Mouse (Mus musculus) kidney, postnatal 36 days (tissue): ENCODE measurements around the gene Sema3a.

ENCODE experiments used
- DNase-seq, 2 experiments: peaks; one replicate each; pipeline ENCODE4 v3.0.0; 2021 to 2022; ENCODE audit warnings: mixed read lengths in 2 of 2

Sema3a gene

GRCm38 (mm10) chr5:13327281-13327680 is 202.1 kb downstream of the Sema3a start:
- no peak for DNase-seq

- no peak for DNase-seq
These were observed 206.2 kb downstream of the Sema3a start for GRCm38 (mm10) chr5:13331412-13331811.

GRCm38 (mm10) chr5:13337665-13338064 is 212.5 kb downstream of the Sema3a start:
- DNase-seq = no peak

GRCm38 (mm10) chr5:13347068-13347467 is 221.9 kb downstream of the Sema3a start:
- no peak for DNase-seq

GRCm38 (mm10) chr5:13351611-13352010 is 226.4 kb downstream of the Sema3a start:
- DNase-seq = no peak

GRCm38 (mm10) chr5:13352995-13353394 is 227.8 kb downstream of the Sema3a start:
- no peak for DNase-seq

- DNase-seq = no peak
These were observed 228.3 kb downstream of the Sema3a start for GRCm38 (mm10) chr5:13353539-13353938.

- no peak for DNase-seq
These were observed 229.7 kb downstream of the Sema3a start for GRCm38 (mm10) chr5:13354913-13355312.

- no peak for DNase-seq
These were observed 233.6 kb downstream of the Sema3a start for GRCm38 (mm10) chr5:13358770-13359169.

GRCm38 (mm10) chr5:13360711-13361110 is 235.5 kb downstream of the Sema3a start:
- DNase-seq = no peak

- no peak for DNase-seq
These were observed 239.9 kb downstream of the Sema3a start for GRCm38 (mm10) chr5:13365108-13365507.

- no peak for DNase-seq
These were observed 254.0 kb downstream of the Sema3a start for GRCm38 (mm10) chr5:13379223-13379622.

GRCm38 (mm10) chr5:13384047-13384446 is 258.8 kb downstream of the Sema3a start:
- DNase-seq = no peak

GRCm38 (mm10) chr5:13384714-13385113 is 259.5 kb downstream of the Sema3a start:
- no peak for DNase-seq

GRCm38 (mm10) chr5:13386603-13387002 is 261.4 kb downstream of the Sema3a start:
- no peak for DNase-seq

- DNase-seq = no peak
These were observed 262.5 kb downstream of the Sema3a start for GRCm38 (mm10) chr5:13387679-13388078.

- no peak for DNase-seq
These were observed 264.8 kb downstream of the Sema3a start for GRCm38 (mm10) chr5:13389995-13390394.

- DNase-seq = peak in 1 of 2 experiments; percentile 2
These were observed 280.2 kb downstream of the Sema3a start for GRCm38 (mm10) chr5:13405432-13405831.

- no peak for DNase-seq
These were observed 280.9 kb downstream of the Sema3a start for GRCm38 (mm10) chr5:13406131-13406530.

- DNase-seq = no peak
These were observed 286.7 kb downstream of the Sema3a start for GRCm38 (mm10) chr5:13411920-13412319.

GRCm38 (mm10) chr5:13413915-13414525 is 288.8 kb downstream of the Sema3a start:
- no peak for DNase-seq

GRCm38 (mm10) chr5:13416960-13417710 is 291.9 kb downstream of the Sema3a start:
- DNase-seq = no peak

- no peak for DNase-seq
These were observed 296.2 kb downstream of the Sema3a start for GRCm38 (mm10) chr5:13421276-13421925.

- DNase-seq = peak in 1 of 2 experiments; percentile 2
These were observed 303.5 kb downstream of the Sema3a start for GRCm38 (mm10) chr5:13428702-13429101.
